ENCODE assay signal across 16 mouse cellular contexts in the genomic region with DNA sequence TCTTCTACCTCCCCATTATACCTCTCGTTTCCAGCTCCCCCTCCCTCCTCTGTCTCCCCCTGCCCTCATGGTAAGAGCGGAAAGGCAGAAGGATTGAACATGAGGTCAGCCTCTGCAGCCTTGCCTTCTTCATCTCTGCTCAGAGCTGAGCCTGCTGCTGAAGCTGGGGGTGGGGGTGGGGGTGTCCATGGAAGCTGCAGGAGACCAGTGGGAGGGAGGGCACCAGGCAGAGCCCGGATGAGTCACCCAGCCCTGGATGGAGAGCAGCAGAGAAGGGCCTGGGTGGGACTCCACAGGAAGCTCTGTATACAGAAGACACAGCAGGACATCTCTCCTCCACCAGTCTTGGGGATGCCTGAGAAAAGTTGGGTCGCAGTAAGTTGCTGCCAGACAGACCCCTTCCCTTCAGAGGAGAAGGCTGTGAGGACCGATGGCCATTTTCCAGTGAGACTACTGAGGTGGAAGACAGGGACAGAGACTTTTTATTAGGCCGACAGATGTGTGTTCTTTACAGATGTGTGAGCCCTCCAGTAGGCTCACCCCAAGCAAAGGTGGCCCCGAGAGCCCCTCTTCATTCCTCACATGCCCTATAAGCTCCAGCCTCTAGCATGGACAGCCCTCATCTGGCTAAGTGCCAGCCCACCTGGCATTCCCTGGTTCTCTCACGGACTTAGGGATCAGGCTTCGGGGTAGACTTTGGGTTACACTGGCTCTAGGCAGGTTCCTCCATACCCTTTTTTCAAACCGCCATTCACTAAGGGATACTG. TPM values are rescaled to one million over a fixed set of nuclear protein-coding genes. Genes with fewer than 3 reads are reported as not detected.
DNase-seq lines count a peak whose midpoint lies in the region; ATAC-seq and TF ChIP-seq lines count a peak whose summit lies in the region.
"Had no signal": no experiment of that assay in that cellular context is flagged by ENCODE, and none has a peak within 500 bp of the region (broad histone marks: within the 10 kb centered on the region; RNA-seq: fewer than 3 reads in every experiment).

No protein-coding gene starts in this region.

- WGBS in limb, embryonic 13.5 days, result 67% methylated on average over 10 of the region's 10 CpGs

- DNase-seq in cerebellum, adult 8-10 months, result no peak
- DNase-seq in left cerebral cortex, adult 2 months (ENCODE audit: extremely low spot score in 1 of 2, low spot score in 2 of 2), result no peak
- no peak for DNase-seq in left cerebral cortex, postnatal 25 days (ENCODE audit: low spot score in 2 of 2)
- DNase-seq in Muller cell, postnatal 12 days (ENCODE audit: inconsistent ontology term), result peak; percentile 80
- no peak for DNase-seq in lung, postnatal 25 days (ENCODE audit: low spot score)
- DNase-seq: gastrocnemius, postnatal 14 days; heart, postnatal 10 days; kidney, postnatal 4 days; right cerebral cortex, postnatal 14 days had no signal

- no peak for TF ChIP-seq CTCF in left cerebral cortex, adult 2 months (IDR thresholded peaks at IDR 0.05)

- peaks cover 44% of the 10 kb centered on the region for H3K4me1 ChIP-seq in limb, embryonic 13.5 days

- no peak overlapping the region for H3K4me2 ChIP-seq in limb, embryonic 13.5 days (replicated peaks)
- H3K4me2 ChIP-seq: liver, embryonic 15.5 days had no signal

- H3K36me3 ChIP-seq in limb, embryonic 13.5 days, result peaks cover 3% of the 10 kb centered on the region; the same call in 1 of the 2 replicates
- H3K36me3 ChIP-seq: G1E had no signal

- H3K9ac ChIP-seq in limb, embryonic 13.5 days, result peak overlapping the region; percentile 1; the same call in 1 of the 2 replicates
- H3K9ac ChIP-seq: liver, embryonic 15.5 days had no signal

- ATAC-seq in cerebellum, adult (ENCODE audit: insufficient number of reproducible peaks, low FRiP score, low TSS enrichment), result 0 out of 2 replicates have a peak, but pooled peaks have one; percentile 4
- ATAC-seq in limb, embryonic 13.5 days (ENCODE audit: low FRiP score, low read depth), result no peak
- ATAC-seq in megakaryocyte, adult 5-6 weeks (ENCODE audit: poor library complexity, severe bottlenecking), result no peak
- ATAC-seq: intestine, postnatal 0 days had no signal

- no peaks in the 10 kb centered on the region for H3K9me3 ChIP-seq in limb, embryonic 13.5 days
- H3K9me3 ChIP-seq: G1E; liver, embryonic 15.5 days; megakaryocyte, embryonic 14.5 days had no signal

- intact Hi-C loops in left cerebral cortex, adult 2 months (cut with DNase I), result no loop called here
- intact Hi-C loops in left cerebral cortex, postnatal 25 days (cut with DNase I), result no loop called here

- H3K27ac ChIP-seq in left cerebral cortex, adult 2 months, result peak overlapping the region; percentile 84; the same call in 1 of the 2 replicates
- no peak overlapping the region for H3K27ac ChIP-seq in limb, embryonic 13.5 days
- H3K27ac ChIP-seq: liver, embryonic 15.5 days had no signal

- H3K4me3 ChIP-seq in left cerebral cortex, adult 2 months, result no peak overlapping the region
- H3K4me3 ChIP-seq in limb, embryonic 13.5 days, result no peak overlapping the region
- H3K4me3 ChIP-seq: liver, embryonic 15.5 days had no signal

- H3K27me3 ChIP-seq in limb, embryonic 13.5 days, result no peaks in the 10 kb centered on the region
- H3K27me3 ChIP-seq: liver, embryonic 15.5 days had no signal

RNA-seq across cellular contexts. Expression of gene Stard10, which starts 13.4 kb away (rescaled TPM):
- total RNA-seq in left cerebral cortex, adult 2 months (2021), result 10 to 100 TPM; 81.7 to 84.3 TPM
- total RNA-seq in left cerebral cortex, postnatal 25 days (2021), result 10 to 100 TPM; 60.4 to 66.1 TPM
- 19.9 and 22.3 TPM in 2 replicates for polyA plus RNA-seq in limb, embryonic 13.5 days (2015; fragmentation: Nextera tagmentation; extraction: Ambion mirVana)
- 22.3 and 23.9 TPM in 2 replicates for total RNA-seq in megakaryocyte, adult 5-6 weeks (2015)
- 8.2 and 8.4 TPM in 2 replicates for total RNA-seq in megakaryocyte, adult 5-6 weeks (2017)
- total RNA-seq: G1E had no signal

RNA-seq across cellular contexts. Expression of gene Arap1, which starts 17.6 kb away (rescaled TPM):
- total RNA-seq in left cerebral cortex, adult 2 months (2021), result 10 to 100 TPM; 16.6 to 22.1 TPM
- 10 to 100 TPM; 17.9 to 19.9 TPM for total RNA-seq in left cerebral cortex, postnatal 25 days (2021)
- 41.5 and 45.6 TPM in 2 replicates for polyA plus RNA-seq in limb, embryonic 13.5 days (2015; fragmentation: Nextera tagmentation; extraction: Ambion mirVana)
- 141 and 152 TPM in 2 replicates for total RNA-seq in megakaryocyte, adult 5-6 weeks (2015)
- total RNA-seq in megakaryocyte, adult 5-6 weeks (2017), result 211 and 245 TPM in 2 replicates

RNA-seq across cellular contexts. Expression of gene Atg16l2, which starts 28.2 kb away (rescaled TPM):
- total RNA-seq in left cerebral cortex, adult 2 months (2021), result 10 to 100 TPM; 67.5 to 67.8 TPM
- 10 to 100 TPM; 49.9 to 59.4 TPM for total RNA-seq in left cerebral cortex, postnatal 25 days (2021)
- polyA plus RNA-seq in limb, embryonic 13.5 days (2015; fragmentation: Nextera tagmentation; extraction: Ambion mirVana), result 21.4 and 24.5 TPM in 2 replicates
- total RNA-seq in megakaryocyte, adult 5-6 weeks (2015), result 16.2 and 20.2 TPM in 2 replicates
- 9.9 and 15.3 TPM in 2 replicates for total RNA-seq in megakaryocyte, adult 5-6 weeks (2017)

Comparison
In these comparisons a context has a peak if more than half of its experiments do, and no peak if none do; other contexts are left out.
1. RNA of gene Arap1, which starts 17.6 kb away (total RNA-seq): 141 to 245 TPM in megakaryocyte, adult 5-6 weeks; 16.6 to 22.1 TPM in left cerebral cortex, adult 2 months and 17.9 to 19.9 TPM in left cerebral cortex, postnatal 25 days; every median in the first group is over 4 times any median in the second.